Mouse (Mus musculus): ENCODE measurements around the gene Ccr9. TPM values are rescaled to one million over a fixed set of nuclear protein-coding genes. Genes with fewer than 3 reads are reported as not detected.
A peak's percentile ranks its signal among the peaks of the same experiment; 100 is the strongest.
"Not testable (repeated sequence)": the region's sequence is repeated elsewhere in the genome, so short reads cannot be mapped to it uniquely, and the experiment has no call there.

The Ccr9 gene
- under 1 TPM; 0.18 to 0.28 (median 0.26) TPM for total RNA-seq (2022)

DNA sequence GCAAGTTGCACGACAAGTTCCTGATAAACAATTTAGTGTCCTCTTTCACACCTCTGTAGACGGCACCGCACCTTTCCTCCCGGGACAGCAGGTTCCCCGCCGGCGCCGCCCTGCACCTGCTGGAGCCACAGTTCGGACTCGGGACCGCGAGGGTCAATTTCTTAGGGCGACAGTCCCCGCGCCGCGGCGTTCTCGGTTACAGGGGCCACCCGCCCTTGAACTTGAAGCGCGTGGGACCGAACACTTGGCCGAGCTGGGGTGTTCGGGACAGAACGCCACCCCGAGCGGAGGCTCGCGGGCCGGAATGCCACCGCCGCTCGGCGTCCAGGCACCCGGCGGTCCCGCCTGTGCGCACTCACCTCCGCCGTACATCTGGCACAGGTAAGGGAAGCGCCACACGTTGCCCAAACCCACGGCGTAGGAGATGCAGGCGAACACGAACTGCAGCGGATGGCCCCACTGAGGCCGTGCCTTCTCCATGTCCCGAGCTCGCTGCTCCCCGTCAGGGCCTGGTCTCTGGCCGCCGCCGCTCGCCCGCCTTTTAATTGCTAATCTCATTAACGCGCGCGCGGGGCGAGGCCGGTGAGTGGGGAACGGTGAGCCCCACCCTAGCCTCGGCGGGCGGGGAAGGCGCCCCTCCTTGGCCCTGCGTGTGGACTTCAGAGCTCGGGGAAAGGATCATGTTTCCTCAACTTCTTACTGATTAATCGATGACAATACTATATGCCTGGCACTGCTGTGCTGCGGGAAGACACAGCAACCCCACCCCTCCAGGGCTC, at the start of gene Ccr9, which contains the start of gene Slc6a20a:
Ccr9 (plus strand) TSS at position 113 of the 779 bp plus-strand sequence.
Slc6a20a (minus strand) TSS at position 559 of the 779 bp plus-strand sequence.
- no peak for DNase-seq (ENCODE audit: low spot score in 2 of 2)

DNA sequence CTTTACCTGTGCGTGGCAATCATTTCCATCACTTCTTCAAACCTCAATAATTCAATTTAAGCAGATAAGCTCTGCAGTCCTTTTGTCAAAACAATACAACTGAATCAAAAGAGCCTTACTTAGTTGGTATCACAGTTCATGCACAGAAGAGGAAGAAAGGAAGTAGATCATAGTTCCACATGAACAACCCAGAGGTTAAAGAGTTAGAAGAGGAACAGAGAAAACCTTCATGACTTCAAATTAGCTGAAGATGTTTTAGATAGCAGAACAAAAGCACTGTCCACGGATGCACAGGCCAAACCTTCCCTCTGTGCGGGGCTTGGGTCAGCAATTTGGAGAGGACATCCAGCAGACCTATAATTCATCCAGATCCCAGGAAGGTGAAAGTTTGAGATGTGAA, 46.6 kb upstream of the Ccr9 start:
- no peak for DNase-seq (ENCODE audit: low spot score in 2 of 2)

DNA sequence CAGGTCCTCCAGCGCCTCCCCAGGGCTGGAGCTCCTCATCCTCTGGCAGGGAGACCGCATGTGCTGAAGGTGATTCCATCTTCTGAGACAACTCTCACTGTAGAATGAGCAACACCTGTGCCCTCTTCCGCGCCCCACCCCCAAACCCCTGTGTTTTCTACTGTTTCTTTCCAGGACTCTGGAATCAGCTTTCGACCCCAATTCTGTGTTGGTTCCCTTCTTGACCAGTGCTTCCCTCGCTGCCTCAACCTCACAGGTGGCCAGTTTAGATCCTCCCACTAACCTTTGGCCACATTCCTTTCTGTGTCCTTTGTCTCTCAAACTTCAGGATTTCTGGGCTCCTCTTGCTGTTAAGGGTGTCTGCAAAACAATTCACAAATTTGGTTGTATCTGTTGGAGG, 46.0 kb upstream of the Ccr9 start, which contains the start of gene Slc6a20b:
Slc6a20b (minus strand) TSS at position 285 of the 400 bp plus-strand sequence.
- no peak for DNase-seq (ENCODE audit: low spot score in 2 of 2)

DNA sequence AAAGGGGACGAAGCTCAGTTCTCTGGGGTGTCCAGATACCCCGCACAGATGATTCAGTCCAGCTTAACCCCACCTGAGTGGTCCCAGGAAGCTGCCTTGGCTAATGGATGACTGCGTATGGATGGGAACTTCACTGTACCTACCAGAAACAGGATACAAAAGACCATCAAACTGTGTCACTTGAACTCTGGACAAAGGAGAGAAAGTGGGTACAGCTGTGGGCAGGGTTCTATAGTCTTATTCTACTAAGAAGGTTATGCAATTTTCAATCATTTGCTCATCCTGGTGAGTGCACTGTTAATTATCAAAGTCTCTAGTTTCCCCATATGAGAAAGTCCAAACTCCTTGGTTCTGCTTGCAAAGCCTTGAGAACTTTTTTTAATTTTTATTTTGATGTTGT, 45.2 kb upstream of the Ccr9 start:
- DNase-seq (ENCODE audit: low spot score in 2 of 2) = no peak

DNA sequence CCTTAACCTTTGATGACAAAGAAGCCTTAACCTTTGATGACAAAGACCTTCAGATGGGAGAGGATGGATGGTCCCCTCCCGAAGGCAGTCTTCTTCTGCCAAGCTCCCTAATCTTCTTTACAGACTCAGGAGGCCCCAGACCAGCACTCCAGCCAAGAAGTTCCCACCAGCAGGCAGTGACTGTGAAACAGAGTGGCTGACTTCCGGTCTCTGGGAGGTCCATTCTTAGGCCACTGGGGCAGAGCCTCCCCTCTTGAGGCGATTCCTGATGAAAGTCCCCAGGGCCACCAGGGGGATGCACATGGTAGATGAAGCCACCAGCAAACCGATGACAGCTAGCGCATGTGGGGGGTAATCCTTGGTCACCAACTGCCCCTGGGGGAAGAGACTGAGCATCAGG, 41.5 kb upstream of the Ccr9 start:
- DNase-seq (ENCODE audit: low spot score in 2 of 2) = no peak

DNA sequence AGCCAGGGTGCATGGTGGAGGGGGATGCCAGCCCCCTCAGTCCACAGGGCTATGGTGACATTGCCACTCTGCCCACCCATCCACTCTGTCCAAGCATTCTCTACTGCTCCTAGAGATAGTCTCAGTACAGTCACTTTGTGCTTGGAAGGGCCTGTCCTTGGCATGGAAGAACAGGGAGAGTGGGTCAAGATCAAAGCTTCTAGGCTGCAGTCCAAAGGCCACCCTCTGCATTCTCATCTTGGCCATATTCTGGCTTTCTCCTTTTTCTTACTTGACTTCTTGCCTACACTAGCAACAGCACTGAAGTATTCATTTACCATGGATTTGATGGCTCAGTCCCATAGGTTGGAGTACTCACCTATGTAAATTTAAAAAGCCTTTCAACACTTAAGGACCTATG, 40.0 kb upstream of the Ccr9 start:
- DNase-seq (ENCODE audit: low spot score in 2 of 2) = no peak

DNA sequence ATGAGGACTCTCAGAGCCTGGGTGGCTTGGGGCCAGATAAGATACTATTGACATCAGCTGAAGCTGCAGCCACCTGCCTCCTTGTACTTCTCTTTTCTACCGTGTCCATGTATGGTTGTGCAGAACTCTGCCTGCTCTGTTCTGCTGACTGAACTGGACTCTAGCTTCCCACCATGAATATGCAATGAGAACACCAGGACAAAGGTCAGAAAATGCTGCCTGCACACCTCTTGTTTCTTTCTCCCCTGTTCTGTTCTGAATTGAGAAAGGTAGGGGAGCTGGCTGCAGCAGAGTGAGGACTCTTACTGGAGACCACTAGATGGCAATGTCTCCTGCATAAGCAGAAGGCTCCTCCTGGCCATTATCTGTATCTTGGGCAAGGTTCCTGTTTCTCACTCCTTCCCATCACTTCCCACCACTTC, 39.6 kb upstream of the Ccr9 start:
- DNase-seq (ENCODE audit: low spot score in 2 of 2) = no peak

DNA sequence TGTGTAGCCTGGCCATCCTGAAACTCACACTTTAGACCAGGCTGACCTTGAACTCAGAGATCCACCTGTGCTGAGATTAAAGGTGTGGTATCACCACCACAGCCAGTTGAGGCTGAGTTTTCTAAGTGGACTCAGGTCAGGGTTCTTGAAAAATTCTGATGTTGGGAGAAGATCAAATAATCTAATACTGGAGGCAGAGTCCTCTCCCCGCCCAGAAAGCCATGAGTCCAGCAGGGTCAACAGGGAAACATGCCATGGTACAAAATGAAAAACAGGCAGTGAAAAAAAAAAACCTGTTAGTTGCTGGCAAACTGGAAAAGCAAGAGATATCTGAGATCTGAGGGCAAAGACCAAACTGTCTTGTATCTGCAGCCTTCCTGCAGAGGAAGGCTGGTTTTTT, 38.1 kb upstream of the Ccr9 start:
- DNase-seq (ENCODE audit: low spot score in 2 of 2) = no peak

DNA sequence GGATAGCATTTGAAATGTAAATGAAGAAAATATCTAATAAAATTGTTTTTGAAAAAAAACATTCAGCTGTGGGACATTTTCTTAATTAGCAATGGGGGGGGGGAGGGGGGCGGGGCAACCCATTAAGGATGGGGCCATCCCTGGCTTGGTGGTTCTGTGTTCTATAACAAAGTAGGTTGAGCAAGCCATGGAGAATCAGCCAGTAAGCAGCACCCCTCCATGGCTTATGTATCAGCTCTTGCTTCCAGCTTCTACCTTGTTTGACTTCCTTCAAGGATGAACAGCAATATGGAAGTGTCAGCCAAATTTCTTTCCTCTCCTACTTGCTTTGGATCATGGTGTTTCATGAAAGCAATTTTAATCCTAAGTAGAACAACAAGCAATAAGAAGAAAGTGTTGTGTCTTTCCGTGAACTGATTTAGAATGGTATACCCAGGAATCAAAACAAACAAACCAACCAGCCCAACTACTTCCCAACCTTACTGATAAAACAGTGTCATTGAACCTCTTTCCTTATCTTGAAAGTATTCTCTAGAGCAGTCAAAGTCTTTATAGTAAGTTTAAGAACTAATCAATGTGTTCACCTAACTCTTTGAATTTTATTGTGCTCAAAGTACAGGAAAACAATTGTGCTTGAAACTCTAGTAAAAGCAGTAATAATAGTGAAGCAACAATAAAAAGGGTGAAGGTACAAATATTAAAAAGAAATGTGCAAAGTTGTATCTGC, 28.3 kb upstream of the Ccr9 start:
- no peak for DNase-seq (ENCODE audit: low spot score in 2 of 2)

DNA sequence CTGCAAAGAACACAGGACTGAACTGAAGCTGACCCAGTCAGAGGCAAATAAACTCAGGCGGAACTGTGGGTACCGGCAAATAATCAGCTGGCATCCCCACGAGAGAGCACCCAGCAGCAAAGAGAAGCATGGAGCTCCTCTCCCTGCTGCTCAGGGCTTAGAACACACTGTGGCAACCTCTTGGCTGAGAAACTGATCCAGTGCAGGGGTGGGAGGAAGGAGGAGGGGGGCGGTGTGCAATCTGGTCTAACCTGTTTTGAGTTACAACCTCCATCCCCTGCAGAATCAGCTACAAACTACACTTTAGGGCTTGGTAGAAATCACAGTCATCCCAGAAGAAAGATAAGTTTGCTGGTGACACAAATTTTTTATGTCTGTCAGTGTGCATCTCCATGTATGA, 26.9 kb upstream of the Ccr9 start:
- DNase-seq (ENCODE audit: low spot score in 2 of 2) = no peak

DNA sequence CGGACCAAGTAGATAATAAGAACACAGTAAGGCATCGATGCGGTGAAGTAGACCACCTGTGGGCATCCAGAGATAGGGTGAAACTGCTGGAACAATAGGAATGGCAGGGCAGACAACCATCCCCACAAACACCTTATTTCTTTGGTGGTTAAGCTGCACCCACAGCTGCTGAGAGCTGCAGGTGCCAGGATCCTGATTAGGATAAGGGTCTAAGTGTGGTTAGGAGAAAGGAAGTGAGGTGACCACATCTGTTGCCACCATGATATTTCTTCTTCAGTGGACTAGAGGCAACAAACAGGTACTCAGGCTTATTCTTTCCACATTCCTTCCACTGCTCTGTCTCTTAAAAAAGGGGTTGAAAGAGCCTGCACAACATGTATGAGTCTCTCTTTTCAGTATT, 20.8 kb upstream of the Ccr9 start:
- DNase-seq (ENCODE audit: low spot score in 2 of 2) = no peak

DNA sequence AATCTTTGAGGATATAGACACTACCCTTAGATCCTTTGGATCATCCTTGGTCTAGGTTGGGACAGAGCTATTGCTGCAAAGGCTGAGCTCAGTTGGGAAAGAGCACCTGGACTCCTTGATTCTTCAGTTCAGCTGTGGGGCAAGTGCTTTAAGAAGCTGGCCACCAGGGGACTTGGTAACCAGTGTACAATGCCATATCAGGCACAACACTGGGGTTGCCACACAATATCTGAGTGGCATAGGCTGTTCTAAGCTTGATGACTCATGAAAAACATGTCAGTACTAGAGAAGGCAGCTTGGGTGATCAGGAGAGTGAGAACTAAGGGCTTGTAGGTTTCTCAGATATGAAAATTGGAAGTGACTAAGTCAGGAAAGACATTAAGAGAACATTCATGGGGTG, 19.3 kb upstream of the Ccr9 start:
- DNase-seq (ENCODE audit: low spot score in 2 of 2) = no peak

DNA sequence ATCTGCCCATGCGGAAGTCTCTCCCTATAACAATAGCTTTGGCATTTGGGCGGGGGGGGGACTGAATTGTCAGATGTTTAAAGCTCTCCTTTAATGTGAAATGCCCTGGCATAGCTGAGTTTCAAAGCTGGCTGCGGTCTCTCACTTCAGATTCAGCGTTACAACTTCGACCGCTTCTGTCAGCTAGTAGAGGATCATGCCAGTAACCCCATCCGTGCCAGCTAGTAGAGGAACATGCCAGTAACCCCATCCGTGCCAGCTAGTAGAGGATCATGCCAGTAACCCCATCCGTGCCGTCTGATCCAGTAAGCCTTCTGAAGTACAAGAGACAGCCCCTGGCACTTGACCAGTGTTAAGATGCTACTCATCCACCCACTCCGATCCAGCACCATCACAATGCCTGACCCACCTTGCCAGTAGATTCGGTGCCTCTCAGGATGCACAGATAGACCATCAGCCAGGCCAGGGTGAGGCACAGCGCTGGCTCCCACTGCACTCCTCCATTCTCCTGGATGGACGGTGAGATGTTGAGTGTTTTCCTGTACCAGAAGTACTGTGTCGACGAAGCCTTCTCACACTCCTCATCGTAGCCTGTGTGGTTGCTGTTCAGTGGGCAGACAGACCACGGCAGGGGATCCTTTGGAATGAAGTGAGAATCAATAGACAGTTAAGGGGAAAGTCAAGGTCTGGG, 18.1 kb upstream of the Ccr9 start:
- not testable (repeated sequence) for DNase-seq (ENCODE audit: low spot score in 2 of 2)

DNA sequence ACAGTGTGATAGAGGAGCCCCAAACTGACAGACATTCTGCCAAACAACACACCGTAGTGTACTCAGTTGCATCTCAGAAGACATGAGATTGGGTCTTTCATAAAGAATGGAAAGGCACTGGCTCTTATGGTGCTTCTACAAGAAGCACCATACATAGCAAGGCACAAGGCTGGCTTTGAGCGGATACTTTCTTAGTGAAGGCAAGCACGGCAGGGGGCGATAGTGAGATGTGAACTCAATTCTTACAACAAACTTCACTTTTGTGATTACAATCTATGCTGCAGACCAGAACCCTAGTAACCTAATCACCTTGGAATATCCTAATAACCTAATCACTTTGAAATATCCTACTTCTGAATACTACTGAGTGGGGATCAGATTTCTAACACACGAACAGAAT, 12.6 kb upstream of the Ccr9 start:
- DNase-seq (ENCODE audit: low spot score in 2 of 2) = no peak

DNA sequence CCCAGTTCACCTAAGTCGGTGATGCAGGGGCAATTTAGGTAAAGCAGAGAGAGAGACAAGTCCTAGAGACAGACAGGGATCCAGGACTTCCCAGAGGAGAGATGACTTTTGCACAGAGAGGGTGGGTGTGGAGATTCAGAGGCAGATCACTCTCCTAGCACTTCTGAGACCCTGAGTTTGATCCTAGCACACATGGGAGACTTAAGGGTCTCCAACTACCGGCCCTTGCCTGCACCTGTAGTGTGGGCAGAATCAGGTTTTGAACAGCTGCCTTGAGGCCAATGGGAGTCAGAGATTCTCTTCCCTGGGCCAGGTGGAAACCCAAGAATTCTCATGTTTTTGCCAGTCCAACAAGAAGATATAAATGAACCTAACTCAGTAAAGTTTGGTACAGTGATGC, 959 bp downstream of the Ccr9 start:
- no peak for DNase-seq (ENCODE audit: low spot score in 2 of 2)

DNA sequence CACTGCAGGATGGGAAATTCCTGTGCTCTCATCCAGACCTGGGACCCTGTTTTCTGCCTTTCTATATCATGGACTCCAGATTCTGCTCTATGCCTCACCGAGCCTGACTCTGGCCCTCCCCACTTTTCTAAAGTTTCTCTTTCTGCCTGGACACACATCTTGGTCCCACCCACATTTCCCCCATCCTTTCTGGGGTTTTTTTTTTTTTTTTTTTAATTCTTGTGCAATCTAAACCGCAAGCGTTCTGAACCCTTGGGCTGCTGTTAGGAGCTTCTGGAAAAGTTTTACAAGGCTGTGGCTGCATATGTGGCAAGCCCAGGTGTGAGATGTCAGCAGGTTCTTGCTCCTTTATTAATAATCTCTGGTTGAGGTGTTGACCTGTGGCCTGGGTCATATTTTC, 5.5 kb downstream of the Ccr9 start:
- no peak for DNase-seq (ENCODE audit: low spot score in 2 of 2)

DNA sequence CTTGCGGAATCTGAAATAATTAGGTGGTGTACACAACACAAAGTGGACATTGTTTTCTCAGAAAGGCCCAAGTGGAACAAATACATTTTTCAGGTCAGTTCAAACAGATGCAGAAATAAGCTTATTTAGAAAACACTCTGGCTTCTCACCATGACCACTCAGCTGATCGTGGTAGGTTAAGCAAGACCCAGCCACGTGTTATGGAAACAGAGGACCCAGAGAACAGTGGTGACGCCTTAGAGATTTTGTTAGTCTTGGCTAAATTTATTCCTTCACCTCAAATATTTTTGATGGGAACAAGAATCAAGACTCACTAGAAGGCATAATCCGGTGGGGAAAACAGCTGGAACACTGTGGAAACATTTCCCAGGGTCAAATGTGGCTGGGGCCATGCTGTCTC, 8.0 kb downstream of the Ccr9 start:
- DNase-seq (ENCODE audit: low spot score in 2 of 2) = no peak

DNA sequence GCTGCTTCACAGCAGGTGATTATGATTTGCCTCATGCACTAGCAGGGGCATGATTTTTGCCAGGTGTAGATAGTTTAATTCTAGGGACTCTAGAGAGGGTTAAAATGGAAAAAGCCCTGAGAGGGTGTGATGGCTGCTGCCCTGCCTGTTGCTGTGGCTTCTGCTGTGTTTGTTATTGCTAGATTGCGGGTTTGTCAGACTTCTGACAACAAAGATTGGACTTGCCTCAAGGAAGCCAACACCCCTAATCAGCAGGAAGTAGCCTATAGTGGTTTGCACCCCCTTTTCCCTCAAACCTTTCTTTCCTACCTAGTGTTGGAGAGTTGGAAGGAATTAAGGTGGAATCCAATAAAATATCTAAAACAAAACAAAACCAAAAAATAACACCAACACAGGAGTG, 10.0 kb downstream of the Ccr9 start:
- DNase-seq (ENCODE audit: low spot score in 2 of 2) = no peak

DNA sequence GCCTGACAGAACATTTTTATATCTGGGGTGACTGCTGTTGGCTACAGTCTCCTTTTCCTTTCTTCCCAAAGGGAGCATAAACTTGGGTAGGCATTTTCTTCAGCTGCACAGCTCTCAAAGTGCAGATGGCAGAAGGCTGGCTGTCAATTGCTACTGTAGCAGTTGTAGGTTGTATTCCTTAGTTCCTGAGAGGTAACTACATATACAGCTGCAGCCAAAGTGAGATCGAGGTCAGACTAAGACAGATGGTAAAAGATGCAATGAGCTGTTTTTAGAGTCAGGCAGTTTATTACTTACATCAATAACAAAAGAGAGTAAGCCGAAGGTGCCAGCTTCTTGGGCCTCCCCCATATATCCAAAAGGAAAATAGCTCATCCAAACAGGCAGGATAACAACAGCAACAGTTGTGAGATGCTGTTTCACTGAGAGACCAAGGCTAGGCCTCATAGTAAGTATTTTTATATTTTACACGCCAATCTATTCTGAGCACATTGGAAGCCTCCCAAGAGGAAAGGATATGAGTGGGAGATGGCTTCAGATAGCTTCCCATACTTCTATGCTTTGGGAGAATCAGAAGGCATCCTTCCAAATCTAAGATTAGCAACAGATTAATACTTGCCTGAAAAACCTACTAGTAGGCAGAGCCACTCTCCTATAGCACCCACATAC, 17.5 kb downstream of the Ccr9 start:
- DNase-seq (ENCODE audit: low spot score in 2 of 2) = peak in 1 of 2 experiments; percentile 20

DNA sequence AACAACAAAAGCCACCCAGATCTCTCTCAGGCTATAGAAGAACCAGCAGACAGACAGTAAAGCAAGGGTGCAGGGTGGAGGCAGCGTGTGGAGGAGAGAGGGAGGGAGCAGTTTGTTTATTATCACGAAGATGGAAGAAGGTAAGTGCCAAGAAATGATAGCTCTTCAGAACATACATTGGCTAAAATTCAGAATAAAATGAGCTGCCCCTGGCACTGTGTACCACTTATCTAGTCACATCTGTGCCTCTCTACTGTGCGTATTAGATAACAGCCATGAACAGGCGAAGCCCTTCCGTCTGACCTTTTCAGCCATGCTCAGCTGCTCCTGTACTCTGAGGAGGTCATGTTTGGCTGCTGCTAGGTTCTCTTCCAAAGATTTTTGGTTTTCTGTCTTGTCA, 23.6 kb downstream of the Ccr9 start:
- DNase-seq (ENCODE audit: low spot score in 2 of 2) = no peak

DNA sequence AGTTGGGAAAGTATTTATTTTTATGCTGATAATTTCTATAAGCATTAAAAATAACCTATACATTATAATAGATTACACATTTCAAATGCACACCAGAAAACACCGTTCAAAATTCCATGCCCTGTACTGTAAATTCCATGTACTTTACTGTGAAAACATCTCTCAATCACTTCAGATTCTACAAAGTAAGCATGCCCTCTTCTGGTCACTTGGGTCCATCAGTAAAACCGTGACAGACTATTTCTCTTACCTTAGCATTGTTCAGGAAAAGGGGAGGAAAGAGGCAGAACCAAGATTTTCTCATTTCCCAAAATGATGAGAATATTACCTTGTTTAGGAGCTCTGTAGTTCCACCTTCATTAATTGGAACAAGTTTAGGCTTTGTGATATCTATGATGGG, 31.0 kb downstream of the Ccr9 start:
- DNase-seq (ENCODE audit: low spot score in 2 of 2) = no peak

DNA sequence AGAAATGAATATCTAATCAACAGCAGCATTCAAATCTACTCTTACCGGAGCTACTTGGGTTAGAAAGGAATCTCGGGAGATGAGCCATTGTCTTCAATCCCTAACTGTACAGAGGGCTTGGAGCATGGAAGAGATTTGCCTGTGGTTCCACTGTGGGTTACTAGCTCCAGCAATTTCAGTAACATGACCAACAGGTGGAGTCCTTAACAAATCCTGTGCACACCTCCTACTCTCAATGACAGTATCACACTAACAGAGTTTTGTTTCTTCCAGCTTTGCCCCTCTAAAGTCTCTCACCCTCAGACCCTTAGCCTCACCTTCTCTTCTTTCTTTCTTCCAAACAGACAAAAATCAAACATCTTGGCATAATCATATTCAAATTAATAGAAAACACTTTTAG, 34.9 kb downstream of the Ccr9 start:
- no peak for DNase-seq (ENCODE audit: low spot score in 2 of 2)

All from left cerebral cortex, adult 8-10 months (tissue).